Mouse (Mus musculus) NIH3T3 (cell line): ENCODE measurements at regions not wholly inside any gene's neighbourhood (a gene's known extent, or its start where the extent isn't known, plus 50 kb on each side); places are given as distances from the start of the nearest gene placed in this dataset.
"Not testable (repeated sequence)": the region's sequence is repeated elsewhere in the genome, so short reads cannot be mapped to it uniquely, and the experiment has no call there.

Experiments used
- DNase-seq: peaks from one replicate; pipeline ENCODE4 v3.0.0-alpha.2; 2012; ENCODE audit warnings: low read depth

DNA sequence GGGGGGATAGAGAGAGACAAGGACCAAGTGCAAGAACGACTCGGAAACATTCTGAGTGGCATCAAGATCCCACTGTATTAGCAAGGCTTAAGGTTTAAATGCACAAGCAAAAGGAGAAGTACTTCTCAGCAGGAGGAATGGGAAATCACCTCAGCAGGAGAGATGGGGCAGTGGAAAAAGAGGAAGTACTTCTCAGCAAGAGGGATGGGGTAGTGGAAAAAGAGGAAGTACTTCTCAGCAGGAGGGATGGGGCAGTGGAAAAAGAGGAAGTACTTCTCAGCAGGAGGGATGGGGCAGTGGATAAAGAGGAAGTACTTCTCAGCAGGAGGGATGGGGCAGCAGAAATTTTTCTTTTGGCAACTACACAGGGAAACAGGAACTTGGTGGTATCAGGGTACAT, 340.8 kb upstream of the Tbl1xr1 start:
- not testable (repeated sequence) for DNase-seq

DNA sequence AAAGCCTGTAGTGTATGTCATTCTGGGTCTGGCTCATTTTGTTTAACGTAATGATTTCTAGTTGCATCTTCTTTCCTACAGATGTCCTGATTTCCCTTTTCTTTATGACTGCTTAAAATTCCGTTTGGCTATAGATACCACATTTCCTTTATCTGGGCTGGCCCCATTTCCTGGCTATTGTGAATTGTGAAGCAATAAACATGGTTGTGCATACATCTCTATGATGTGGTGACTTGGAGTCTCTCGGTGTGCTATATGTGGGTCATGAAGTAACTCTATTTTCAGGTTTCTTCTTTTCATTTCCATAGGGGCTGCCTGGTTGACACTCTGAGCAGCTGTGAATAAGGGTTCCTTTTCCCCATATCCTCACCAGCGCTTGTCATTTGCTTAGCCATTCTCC, 336.7 kb upstream of the Tbl1xr1 start:
- no peak for DNase-seq

- no peak for DNase-seq
These were observed 332.3 kb upstream of the Tbl1xr1 start for GRCm38 (mm10) chr3:21744107-21744506.

DNA sequence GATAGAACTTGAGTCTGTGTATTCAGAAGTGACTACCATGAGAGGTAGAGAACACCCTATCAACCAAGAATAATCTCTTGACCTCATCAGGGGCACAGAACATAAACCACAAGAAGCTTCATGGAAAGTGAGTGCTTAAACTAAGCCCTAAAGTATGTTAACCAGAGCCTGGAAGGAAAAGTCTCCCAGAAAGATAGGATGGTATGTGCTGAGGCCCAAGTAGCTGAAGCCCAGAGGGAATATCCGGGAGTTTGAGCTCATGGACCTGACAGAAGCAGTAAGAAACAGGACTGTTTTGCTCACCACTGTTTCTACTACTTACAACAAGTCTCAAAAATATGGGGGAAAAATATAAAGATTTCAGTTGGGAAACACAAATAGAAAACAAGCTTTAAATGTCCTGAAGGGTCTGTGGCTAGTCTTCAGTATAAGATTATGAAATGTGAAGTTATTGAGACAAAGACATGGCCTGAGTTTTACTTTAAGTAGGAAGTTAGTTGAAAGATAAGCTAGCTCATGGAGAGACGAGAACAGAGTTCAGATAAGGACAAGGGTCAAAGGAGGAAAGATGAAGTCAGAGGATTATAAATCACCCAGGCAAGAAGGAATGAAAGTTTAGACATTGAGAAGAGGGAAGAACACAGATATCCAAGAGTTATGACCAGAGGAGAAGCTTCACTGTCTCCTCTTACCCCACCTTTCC, 315.8 kb upstream of the Tbl1xr1 start:
- DNase-seq, result peak; percentile 26

DNA sequence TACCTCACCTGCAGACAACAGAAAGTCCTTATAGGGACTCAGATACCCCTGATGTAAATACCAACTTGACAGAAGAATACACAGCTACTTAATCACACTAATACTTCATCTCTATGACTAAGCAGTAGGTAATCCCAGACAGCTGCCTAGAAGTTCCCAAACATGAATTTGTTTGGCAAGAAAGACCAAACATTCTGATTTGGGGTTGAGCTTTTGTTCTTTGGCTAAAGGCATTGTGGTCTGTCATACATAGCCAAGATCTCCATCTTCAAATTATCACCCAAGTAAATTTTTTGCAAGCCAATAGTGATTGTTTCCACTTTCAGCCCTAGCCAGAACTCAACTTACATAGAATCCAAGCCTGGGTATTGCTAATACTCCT, 315.2 kb upstream of the Tbl1xr1 start:
- DNase-seq, result peak; percentile 56

GRCm38 (mm10) chr3:21761909-21762308, 314.5 kb upstream of the Tbl1xr1 start:
- DNase-seq, result peak; percentile 82

GRCm38 (mm10) chr3:21768081-21768480, 308.4 kb upstream of the Tbl1xr1 start:
- DNase-seq, result no peak

DNA sequence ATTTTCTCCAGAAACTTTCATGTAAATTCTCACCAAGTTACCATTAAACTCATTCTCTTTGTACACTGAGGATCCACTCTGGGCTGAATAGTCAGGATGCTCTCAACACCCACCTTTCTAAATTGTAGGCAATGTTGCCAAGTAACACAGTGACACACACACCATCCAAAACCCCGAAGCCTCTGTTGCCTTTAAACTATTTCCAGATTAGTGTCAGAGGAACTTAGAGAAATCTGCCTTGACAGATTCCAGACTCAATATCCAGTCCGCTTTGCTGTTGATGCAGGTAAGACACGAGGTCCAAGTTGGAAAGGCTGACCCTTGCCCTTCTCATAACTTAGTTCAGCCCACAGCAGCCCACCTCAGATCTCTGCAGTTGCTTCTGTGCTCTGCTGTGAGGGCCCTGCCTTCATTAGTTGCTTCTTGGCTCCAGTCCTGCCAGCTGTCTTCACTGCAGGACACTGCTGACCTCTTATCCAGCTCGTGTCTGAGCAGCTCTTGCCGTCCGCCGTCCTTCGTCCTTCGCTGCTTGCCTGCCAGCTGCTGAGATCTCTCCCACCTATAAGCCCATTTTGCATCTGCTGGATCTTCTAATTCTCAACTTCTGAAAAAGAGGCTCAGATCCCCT, 306.4 kb upstream of the Tbl1xr1 start:
- DNase-seq, result no peak

DNA sequence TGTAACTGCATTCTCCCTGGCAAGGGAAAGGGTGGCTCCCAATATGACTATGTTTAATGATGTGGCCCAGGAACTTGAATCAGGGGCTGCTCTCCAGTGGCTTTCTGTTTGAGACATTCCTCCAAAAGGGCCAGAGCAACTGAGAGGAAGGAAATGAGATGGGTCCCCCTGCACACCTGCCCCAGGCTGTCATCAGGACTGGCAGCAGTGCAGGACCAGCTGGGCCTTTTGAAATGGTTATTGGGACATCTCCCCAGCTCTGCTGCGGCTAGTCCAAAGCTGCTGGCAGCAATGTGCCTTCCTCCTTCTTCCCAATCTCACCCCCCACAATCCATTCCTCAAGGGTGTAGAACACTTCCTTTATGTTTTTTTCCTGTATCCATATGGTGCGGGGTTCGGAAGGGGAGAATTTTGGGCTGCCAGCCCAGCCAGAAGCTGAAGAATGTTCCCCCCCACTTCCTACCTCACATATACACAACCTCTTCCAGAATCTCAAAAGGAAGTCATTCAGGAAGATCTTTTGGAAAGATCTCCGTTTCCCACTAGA, 304.6 kb upstream of the Tbl1xr1 start:
- no peak for DNase-seq

DNA sequence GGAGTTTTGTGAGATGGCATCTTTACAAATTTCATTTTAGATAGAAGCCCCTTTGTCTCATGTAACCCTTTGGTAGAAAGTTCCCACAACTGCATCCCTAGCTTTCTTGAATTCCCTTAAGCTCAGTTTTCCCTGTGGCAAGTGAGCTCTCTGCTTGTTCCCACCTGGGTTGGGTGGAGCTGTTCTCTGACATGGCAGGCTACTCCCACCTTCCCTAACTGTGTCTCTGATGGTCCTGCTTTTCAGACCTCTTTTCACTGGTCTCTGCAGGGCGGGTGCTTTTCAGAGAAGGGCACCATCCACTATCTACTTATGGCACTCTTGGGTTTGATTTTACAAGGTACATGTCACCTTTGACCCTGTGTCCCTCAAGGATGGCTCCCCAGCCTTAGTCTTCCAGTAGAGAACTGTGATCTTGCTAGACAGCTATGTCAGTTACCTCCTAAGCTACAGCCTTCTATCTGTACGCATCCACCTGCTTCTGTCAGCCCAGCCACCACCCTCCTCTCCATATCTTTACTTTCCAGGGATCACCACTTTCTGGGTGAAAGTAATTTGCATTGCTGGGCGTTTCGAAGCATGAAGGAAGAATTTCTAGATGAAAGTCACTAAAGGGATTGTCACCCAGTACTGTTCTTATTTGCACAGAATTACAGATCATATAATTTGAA, 302.1 kb upstream of the Tbl1xr1 start:
- DNase-seq, result no peak

DNA sequence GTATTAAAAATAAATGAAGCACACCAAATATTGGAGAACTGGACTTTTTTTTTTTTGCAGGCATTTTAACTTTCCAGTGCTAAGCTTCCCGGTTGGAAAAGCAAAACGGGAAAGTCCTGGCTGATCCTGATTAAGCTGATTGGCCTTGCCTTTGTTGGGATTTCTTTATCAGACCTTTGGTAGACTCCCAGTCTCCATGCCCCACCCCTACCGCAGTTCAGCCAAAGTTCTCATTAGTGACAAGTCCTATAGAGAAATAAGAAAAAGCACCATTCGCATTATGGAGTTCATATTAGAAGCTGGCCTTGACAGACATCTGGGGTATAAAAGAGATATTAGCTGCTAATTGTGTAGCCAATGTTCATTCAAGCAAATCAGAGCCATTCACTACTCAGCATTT, 297.7 kb upstream of the Tbl1xr1 start:
- no peak for DNase-seq

- DNase-seq, result no peak
These were observed 284.3 kb upstream of the Tbl1xr1 start for GRCm38 (mm10) chr3:21791983-21792631.

- no peak for DNase-seq
These were observed 278.3 kb upstream of the Tbl1xr1 start for GRCm38 (mm10) chr3:21798139-21798538.

DNA sequence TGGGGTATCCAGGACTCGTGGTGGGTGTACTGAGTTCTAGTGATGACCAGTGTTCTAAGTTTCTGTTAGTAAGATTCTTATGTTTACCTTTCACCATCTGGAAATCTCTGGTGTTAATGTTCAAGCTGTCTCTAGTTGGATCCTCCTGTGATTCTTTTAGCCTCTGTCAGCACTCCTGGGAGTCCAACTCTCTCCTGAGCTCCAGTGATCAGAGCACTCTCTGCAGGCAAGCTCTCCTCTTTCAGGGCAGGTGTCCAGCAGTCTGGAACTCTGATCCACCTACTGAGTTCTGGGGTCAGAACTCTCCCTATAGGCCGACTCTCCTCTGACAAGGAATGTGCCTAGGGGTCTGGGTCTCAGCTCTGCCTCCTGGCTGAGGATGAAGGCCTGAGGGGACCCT, 272.6 kb upstream of the Tbl1xr1 start:
- DNase-seq, result not testable (repeated sequence)

GRCm38 (mm10) chr3:21806494-21807157, 269.8 kb upstream of the Tbl1xr1 start:
- no peak for DNase-seq

DNA sequence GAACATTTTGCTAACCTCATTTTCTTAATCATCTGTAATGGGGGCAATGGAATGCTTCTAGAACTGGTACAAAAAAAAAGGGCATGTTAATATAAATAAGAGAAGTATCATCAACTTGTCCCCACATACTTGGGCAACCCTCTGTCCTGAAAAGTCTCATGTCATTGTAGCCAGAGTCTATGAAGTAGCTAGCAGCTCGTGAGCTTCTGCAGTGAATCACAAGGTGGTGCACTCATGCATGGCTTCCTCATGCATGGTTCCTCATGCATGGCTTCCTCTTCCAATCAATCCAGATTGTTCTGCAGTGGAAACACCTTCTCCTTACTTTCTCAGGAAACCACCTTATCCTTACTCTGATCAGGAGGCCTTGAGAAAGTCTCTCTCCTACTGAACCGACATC, 267.9 kb upstream of the Tbl1xr1 start:
- no peak for DNase-seq

DNA sequence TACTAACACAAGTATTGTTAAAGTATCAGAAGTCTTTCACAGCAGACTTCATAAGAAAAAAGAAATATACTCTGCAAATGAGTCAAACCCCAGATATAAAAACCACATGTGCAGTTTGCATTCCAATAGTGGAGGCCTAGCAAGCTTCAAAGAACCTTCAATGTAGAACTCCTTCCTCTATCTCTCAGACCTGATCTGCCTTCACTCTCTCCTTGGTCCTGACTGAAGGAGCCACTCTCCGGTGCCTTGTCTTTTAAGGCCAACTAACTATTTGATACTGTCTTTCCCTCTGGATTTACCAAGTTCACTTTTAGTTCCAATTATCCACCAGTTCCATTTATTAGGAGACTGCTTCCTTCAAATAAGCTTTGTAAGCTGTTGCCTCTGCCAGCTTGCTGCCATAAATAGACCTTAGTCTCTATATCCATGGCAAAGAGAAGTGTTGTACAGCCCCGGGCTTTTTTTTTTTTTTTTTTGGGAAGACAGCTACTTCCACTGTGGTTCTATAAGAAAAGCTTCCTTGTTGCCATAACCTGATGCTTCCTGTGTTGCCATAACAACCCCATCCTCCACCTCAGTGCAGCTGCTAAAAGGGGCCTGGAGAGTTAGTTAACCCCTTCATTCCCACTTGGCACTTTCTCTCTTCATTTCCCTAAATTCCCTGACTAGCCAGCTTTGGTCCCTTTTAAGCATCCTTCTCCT, 266.5 kb upstream of the Tbl1xr1 start:
- peak; percentile 45 for DNase-seq

- peak; percentile 46 for DNase-seq
These were observed 263.1 kb upstream of the Tbl1xr1 start for GRCm38 (mm10) chr3:21813401-21813800.

GRCm38 (mm10) chr3:21816968-21817858, 259.2 kb upstream of the Tbl1xr1 start:
- DNase-seq, result peak; percentile 36

DNA sequence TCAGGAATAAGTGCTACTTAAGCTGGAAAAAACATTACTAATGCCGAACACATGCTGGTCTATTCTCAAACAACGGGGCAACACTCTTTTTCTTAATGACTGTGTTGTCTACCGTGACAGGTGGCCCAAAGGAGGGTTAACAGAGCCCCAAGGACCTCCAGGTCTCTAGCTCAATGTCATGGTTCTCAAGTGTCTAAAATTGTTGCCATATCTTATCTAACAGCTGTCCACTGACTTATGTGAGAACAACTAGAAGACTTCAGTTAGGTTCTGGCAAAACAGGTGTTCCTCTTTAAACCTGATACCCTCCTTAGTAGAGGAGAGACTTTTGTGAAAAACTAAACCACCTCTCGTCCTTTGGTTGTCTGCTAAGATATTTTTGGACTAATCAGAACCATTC, 257.4 kb upstream of the Tbl1xr1 start:
- DNase-seq, result no peak
